Mouse (Mus musculus) left cerebral cortex, adult 18-20 months (tissue): ENCODE measurements at regions not wholly inside any gene's neighbourhood (a gene's known extent, or its start where the extent isn't known, plus 50 kb on each side); places are given as distances from the start of the nearest gene placed in this dataset.

ENCODE experiments used
- DNase-seq, 2 experiments: peaks; one replicate each; pipeline ENCODE4 v3.0.0; 2021 to 2022; ENCODE audit warnings: low spot score in 2 of 2, mixed read lengths in 1 of 2

DNA sequence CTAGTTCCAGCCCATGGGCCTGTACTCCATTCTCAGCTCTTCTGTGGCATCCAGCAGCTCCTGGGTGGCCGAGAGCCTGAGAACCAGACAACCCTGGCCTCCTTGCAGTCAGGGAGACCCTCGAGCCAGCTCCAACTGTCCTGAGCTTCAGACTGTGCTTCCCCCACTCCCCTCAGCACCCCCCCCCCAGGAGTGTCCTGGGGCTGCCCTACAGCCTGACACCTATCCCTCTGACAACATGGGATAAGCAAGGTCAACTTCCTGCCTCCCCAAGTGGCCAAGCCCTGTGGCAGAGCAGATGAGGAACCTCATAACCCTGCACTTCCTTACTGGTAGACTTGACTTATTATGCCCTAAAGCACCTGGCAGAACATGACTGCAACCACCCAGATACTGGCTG lies 823.1 kb upstream of the Tenm2 start:
- DNase-seq, result no peak

DNA sequence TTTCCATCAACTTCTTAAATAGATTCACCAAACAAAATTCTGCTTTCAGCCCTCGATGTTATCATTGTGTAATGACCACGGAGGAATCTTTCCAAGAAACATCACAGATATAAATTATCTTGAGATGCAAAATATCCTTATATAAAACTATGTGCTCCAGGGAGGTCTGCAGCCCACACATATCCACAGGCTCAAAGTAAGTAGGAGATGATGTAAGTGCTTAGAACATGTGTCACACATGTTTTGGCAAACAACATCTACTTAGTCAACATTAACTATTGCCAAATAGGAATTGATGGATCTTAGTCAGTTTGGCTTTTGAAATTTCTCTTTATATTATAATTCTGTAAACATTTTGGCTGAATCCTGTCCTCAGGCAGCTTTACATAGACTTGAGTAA lies 800.8 kb upstream of the Tenm2 start:
- no peak for DNase-seq

DNA sequence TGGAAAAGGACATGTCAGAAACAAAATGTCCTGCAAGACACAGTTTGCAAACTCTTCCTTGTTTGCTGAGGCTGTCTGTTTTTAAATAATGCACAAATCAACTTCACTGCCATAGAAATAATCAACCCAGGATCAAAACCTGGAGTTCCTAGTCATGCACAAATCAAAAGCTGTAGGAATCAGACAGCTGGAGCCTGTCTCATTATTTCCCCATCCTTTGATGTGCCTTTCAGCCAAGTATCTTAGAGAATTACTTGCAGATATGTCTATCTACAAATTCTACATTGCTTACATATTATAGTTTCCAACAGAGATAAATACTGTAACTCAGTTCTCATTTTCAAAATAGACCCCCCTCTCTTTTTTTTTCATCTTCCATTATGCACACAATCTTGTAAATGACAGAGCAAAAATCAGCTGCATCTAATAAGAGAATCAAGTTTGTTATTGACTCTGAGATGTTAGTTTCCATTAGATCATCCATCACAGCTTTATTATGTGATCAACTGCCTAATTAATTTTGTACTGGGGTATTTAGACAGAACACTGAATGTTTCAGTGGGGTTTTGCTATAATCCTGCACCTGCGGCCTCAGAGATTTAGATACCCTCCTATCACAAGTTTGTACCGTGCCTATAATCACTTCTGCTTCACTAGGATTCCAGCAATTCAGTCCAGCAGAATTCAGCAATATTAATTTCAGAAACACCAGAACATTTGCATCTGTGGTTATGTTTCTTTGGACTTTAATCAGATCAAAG lies 798.9 kb upstream of the Tenm2 start:
- no peak for DNase-seq

DNA sequence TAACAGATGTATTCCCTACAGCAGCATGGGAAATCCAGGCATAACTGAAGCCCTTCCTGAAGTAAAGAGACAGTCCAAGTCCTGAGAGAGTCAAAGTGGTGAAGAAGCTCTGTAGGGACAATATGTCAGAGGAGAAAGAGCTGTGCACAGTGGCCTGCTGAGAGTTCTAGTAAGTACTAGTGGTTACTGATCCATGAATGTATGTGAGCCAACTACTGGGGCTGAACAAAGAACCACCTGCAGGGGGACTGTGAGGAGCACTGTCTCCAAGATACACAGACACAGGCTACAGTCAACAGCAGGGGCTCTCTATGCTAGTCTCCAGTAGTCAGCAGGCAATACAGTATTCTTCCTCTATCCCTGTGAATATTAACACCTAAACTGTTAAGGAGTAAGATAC lies 785.9 kb upstream of the Tenm2 start:
- DNase-seq, result no peak

DNA sequence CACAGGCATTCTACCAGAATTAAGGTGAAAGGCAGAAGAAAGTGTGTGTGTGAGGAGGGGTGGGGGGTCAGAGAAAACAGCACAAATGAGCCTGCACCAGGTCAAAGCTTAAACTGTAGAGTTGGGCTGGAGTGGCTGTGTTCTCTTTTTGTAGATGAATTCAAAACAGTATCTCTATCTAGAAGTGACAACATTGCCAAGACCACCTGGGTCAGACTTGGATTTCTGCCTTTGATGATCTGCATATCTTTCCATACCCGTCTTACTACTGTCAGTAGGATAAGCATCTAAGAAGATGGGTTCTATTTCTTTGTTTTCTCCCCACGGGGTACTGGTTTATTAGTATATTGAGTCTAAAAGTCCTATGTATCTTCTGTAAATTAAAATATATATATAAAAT lies 742.4 kb upstream of the Tenm2 start:
- DNase-seq, result no peak

DNA sequence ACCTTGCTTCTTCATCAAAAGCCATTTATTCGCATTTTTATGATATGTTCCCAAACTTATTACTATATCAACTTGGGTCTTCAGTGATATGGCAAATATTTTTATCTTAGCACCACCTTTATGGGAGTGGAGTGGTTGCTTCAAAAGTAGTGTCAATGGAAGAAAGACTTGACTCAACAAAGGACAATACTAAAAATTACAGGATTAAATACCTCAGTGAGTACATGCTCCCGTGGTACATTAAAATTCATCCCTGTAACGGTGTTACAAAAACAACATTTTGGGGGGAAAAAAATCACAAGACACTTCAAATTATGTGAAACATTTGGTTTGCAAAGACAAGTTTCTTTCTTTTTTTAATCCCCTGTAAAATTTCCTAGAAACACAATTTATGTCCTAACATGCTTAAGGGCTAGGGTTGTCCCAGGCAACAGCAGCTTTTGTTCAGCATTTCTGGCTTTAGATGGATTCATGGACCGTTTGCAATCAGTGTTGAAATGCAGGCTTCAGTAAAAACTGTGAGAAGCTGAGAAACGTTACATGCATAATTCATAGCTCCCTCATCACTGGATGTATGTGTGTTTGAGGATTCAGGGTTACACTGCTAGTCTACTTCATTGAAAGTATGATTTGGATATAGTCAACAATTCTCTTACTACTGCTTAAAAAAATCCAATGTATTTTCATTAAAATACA lies 700.8 kb upstream of the Tenm2 start:
- DNase-seq, result no peak

DNA sequence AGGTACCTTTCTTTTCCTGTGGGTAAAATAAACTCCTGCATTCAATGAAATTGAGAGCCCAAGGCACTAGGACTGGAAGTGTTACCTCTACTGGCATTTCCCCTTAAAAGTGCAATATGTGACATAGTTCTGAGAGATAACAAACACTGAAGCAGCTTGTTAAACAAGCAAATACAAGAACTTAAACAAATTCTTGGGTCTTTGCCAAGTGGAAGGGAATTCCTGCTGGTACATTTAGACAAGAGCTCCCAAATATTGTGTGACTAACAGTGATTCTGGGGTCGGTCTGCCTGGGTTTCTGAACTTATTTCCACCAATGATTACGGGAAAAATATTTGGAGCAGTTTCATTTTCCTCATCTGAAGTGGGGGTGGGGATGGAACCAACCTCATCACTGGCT lies 677.4 kb upstream of the Tenm2 start:
- DNase-seq, result no peak

DNA sequence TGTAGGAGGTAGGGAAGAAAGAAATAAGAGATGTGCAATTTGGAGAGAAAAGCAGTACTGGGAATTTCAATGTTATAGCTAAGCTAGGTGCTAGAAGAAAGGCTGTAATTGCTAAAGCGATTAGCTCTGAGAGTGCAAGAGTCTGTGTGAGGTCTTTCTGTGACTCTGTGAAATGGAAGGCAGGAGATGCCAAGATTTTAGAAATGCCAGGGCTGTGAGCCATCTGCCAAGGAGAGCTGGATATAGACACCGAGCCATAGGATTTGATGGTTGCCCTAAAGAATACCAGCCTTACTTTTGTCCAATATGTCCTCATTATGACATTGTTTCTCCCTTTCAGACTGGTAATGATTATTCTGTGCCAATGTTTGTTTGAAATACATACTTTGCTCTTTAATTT lies 669.2 kb upstream of the Tenm2 start:
- no peak for DNase-seq

DNA sequence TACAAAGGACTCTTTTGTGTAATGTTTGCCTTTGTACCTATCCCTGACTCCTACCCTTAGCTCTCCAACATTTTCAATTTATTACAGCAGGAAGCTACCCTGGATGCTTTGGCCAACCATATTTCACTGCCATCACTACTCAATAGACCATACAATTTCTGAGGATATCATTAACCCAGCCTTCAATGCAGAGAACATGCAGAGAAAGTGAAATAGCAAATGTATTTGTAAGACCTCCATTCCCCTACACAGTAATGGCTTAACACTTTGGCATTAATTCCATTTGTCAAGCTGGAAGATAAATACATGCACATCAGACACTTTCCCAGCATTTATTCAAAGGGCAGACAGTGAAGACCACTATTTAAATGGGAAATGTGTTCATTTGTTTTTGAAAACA lies 661.9 kb upstream of the Tenm2 start:
- no peak for DNase-seq

DNA sequence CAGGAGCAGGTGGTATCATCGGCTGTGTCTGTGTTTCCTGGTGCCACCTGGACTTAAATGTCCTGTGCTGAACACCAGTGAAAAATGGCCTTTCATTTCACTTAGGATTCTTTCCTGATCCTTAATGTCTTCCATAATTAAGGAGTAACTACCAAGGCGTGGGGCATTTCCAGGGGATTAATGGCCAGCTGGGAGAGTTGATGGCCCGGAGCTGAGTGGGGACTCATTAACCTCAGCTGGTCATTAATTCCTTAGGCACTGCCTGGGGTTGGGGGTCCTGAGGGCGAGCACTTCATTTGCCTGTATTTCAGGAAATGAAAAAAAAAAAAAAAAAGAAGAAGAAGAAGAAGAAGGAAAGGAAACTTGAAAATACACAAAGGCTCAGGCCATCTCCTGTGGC lies 647.0 kb upstream of the Tenm2 start:
- DNase-seq, result no peak

DNA sequence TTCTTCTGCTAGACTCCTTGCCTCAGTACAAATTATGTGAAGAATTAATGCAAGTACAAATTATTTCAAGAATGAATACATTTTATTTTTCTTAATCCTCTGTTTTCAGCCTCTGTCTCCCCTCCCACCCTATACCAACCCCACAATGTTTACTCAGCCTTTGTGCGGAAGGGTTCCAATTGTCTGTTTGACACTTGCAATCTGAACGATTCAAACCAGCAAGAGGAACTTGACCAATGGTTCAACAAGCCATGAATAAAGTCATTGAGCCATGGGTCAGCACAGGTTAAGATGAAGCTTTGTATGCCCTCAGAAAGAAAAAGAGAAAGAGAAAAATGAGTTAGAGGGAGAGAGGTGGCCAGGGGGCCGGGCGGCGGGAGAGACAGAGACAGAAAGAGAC lies 601.5 kb upstream of the Tenm2 start:
- no peak for DNase-seq

DNA sequence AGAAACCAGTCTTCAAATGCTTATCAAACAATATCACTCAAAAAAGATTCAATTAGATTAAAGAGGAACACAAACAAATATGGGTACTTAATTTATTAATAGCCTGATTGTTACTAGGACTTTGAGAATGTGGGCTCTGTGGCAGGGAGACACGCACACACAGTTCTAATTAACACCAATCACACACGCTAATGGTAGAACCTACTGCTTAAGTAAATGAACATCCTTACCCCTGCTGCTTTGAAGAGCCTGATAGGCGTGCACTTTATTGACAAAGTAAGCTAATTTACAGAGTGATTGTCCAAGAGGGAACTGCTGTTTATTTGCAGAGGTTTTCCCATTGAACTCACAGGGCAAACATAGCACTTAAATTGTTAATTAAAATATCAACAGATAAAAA lies 595.2 kb upstream of the Tenm2 start:
- DNase-seq, result no peak

DNA sequence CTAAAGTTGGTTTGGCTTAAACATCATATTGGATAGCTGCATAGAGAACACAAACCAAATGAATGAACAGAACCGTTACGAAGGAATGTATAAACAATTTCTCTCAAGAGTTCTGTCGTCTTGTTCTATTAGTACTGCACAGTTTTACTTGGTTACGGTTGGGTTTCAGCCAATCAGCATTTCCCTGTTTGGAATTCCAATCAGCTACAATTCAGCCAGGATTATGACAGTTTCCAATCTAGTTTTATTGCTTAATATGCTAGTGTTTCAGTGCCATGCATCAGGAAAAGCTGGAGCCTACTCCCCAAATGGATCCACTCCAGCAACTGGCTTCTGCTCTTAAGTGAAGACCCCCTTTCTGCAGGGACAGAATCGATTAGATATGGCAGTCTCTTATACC lies 571.0 kb upstream of the Tenm2 start:
- no peak for DNase-seq

DNA sequence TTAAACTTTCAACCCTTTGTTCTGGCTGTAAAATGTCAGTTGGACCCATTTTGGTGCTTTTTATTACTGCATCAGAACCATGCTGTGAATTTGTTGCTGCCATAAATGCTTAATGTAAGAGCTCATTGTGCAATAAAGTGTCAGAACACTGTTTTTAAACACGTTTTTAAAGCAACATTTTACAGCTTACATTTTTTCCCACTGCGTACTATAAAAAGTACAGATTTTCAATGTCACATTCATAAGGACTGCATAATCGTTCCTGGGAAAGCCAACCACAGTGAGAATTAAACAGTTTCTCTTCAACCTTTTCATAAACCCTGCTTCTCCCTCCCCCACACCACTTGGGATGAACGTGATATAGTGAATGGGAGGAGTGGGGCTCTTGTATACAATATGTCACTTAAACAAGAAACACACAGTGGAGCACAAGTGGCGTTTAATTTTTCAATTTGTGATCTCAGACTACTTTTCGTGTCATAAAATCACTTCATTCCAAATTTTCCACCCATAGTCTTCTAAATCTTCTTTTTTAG lies 563.1 kb upstream of the Tenm2 start:
- DNase-seq, result no peak

DNA sequence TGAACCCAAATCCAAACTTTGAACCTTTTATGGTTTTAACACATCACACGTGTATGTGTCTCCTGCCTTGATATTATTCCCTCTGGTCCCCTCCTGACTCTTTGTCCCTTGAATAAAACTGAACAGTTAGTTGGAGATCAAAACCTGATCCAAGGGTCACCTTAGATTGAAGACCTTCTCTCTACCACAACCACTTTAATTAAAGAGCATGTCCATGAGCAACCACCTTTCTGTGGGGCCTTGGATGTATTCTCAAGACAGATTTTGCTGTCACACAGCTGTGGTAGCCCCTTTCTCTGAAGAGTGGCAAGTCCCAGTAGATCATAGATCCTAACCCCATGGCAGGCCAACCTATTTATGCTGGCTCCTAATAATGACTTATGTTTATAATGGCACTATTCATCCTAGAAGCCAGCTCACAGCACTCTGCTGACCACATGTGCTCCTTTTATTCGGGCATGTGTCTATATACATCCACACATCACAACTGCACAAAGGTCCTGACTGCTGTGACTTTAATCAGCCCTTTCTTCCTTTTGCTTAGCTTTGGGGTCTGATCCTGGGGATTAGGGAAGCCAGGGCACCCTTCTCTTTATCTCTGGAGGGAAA lies 536.8 kb upstream of the Tenm2 start:
- DNase-seq, result no peak

DNA sequence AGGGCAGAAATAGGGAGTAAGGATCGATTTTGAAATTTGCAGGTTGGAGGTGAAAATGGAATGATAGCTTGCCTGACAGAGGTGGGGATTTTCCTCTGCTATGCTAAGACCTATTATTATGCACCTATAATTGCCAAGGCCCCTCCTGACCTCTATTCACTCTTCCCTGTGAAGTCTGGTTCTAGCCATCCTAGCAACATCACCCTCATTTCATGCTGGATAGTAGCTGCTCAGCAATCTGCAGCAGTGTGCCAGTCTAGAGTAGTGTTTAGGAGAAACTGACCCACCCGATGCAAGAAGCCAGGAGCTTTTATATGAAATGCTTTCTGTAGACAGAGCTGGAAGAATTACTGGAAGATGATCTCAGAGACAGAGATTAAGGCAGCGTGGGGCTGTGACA lies 535.1 kb upstream of the Tenm2 start:
- DNase-seq, result no peak

DNA sequence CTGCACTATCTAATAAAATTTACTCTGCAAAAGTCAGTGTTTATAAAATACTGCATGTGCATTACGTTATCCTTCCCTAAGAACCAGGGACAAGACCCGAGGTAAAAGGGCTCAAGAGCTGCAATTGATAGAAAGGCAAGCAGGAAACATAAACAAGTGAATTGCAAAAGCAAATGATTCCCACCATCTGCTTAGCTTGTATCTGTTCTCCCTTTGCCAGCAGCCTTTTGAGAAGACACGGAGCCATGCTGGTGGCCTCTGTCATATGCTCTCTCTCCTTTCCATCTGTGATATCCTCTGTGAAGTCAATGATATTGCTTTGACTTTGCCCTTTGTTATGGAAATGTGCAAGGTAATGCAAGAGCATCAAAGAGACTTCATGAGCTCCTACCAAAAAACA lies 532.4 kb upstream of the Tenm2 start:
- DNase-seq, result no peak

DNA sequence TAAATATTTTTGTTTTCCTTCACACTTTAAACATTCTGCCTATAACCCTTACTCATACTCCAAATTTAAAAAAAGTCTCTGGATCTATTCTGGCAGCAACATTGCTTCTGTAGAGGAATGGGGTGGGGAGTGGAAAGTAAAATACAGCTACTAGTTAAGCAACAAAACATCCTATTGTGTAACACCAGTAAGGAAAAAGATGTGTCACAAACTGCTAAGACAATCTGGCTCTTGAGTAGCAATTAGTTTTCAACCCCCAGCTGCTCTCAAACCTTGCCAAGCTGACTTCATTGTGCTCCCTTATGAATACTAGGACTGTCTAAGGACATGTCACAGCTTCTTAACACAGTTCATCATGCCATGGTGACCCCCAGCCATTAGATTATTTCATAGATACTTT lies 500.2 kb upstream of the Tenm2 start:
- no peak for DNase-seq

DNA sequence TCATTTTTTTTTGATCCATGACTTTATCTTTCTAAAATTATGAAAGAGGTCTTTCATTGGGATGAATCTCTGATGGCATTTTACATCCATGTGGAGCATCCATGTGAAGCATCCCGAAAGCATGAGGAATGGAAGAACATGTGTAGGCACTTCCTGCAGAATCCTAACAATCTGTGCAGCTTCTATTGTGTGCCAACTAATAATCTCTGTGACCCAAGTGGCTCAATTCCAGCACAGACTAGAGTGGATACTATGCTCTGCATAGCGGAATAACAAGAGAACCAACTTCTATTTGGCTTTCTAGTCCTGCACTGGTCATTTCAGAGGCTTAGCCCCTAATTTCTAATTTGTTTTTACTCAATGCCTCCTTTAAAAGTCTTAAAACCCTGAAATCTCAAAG lies 499.7 kb upstream of the Tenm2 start:
- no peak for DNase-seq

DNA sequence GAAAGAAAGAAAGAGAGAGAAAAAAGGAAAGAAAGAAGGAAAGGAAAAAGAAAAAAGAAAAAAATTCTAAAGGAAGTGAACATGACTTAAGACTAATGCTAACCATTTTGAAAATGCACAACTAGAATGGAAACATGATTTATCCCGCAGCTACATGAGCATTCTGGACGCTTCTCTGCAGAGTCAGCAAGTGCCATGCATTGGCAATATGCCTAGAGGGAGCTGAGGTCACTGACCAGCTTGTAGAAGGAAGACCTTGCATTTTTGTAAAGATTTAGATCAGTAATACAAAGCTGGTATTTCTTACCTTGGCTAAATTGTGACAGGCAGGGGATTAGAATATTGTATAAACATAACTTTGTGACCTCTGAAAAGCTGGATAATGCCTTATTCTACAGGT lies 461.2 kb upstream of the Tenm2 start:
- DNase-seq, result no peak

DNA sequence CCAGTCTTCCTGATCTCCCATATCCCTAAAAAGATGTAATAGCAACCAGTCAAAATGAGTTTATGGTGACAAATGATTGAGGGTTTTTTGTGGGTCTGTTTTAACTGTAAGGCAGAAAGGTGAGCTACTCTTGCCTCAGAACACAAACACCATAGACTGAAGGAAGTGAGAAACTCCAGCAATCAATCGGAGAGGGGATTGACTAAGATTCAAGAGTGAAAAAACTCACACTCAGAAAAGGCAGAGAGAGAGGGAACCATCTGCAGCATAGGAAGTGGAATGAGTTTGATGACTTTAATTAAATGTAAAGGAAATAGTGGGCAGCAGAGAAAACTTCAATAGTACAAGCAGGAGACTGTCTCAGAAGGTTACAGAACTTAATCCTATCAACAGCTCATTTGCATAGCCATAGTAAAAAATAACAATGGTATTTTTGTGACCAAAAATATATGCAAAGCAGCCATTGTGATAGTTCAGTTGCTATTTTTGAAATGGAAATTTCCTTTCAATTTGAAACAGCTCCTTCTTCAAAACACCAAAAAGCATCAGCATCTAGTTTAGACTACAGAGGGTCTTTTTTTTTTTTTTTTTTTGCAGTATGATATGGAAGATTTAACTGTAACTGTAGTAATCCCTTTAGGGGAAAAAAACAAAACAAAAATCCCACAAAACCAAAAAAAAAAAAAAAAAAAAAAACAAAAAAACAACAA lies 442.9 kb upstream of the Tenm2 start:
- no peak for DNase-seq

DNA sequence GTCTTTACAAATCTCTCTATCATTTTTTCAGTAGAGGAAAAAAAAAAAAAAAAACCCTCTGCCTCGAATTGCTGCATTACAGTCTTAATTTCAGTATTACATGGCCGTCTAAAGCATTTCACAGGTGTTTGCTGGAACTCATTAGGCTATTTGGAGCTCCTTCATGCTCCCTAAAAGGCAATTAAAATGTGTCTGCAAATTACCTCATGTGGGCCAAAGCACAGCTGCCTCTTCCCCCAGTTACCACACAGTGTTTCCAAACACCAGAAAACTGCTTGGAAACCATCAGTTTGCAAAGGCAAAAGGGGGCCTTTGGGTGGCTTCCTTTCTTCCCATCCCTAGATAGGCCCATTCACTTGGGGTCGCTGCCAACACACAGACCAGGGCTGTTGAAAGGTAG lies 435.6 kb upstream of the Tenm2 start:
- no peak for DNase-seq
